Mouse (Mus musculus): ENCODE measurements around the gene Pnp. TPM values are rescaled to one million over a fixed set of nuclear protein-coding genes. Genes with fewer than 3 reads are reported as not detected.
A peak's percentile ranks its signal among the peaks of the same experiment; 100 is the strongest.
"Not testable (repeated sequence)": the region's sequence is repeated elsewhere in the genome, so short reads cannot be mapped to it uniquely, and the experiment has no call there.

Gene Pnp
- polyA plus RNA-seq, 1 experiment, result 25.1 TPM

DNA sequence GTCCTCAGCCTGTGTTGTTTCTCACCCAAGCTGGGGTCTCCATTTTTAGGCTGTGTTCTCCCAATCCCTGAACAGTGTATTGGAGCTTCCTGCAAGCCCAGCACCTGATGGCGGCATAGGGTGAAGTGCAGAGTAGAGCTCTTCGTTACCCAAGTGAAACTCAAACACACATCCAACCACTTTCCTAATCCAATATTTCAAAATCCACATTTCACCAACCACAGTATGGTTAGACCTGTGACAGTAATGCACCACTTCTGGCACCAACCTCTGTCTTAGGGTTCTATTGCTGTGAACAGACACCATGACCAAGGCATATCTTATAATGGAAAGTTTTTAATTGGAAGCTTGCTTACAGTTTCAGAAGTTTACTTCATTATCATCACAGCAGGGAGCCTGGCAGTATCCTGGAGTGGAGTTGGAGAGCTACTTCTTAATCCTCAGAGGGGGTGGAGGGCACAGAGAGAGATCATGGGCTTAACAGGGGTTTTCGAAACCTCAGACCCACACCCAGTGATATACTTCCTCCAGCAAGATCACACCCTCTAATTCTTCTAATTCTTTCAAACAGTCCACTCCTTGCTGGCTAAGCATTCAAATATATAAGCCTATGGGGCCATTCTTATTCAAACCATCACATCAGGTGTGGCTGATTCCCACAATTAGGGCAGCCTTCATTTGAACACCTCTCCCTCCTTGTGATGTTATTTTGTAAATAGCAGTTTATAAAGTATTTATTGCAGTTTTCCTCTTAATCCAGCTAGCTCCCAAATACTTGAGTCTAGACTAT is 7.4 kb downstream of the Pnp start:
- 93% methylated on average over 3 of the region's 3 CpGs for WGBS
- TF ChIP-seq POLR2A (IDR thresholded peaks at IDR 0.05; ENCODE audit: borderline replicate concordance, insufficient read depth, low read length), result no peak
- TF ChIP-seq CTCF (IDR thresholded peaks at IDR 0.05; ENCODE audit: borderline replicate concordance, insufficient read depth, low read depth, low read length), result no peak
- no peak for DNase-seq
- Histone ChIP-seq H3K4me3 (replicated peaks; ENCODE audit: insufficient read depth, low read depth, low read length) (no peak overlapping the region), H3K27ac (ENCODE audit: insufficient read depth, low read length) (no peak overlapping the region), H3K27me3 (ENCODE audit: control insufficient read depth, insufficient read depth, low read length) (no peaks in the 10 kb centered on the region), H3K4me1 (ENCODE audit: control insufficient read depth, insufficient read depth, low read length) (no peaks in the 10 kb centered on the region)

DNA sequence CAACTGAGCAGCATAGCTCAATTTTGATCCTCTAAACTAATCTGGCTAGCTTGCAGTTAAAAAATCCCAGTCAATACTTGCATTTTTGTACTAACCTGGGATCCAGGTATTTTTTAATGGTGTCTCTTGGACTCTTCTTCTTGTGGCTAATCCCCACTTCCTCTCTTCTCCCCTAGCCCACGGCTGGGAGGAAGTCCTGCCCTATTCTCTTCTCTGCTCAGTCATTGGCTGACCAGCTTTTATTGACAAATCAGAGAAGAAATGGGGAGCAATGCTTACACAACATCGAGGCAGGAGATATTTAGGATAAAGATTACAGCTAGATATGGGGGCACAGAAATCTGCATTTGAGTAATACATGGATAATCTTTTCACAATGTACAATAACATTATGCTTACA is 8.1 kb downstream of the Pnp start:
- TF ChIP-seq CTCF (IDR thresholded peaks at IDR 0.05; ENCODE audit: borderline replicate concordance, insufficient read depth, low read depth, low read length) (no peak), POLR2A (IDR thresholded peaks at IDR 0.05; ENCODE audit: borderline replicate concordance, insufficient read depth, low read length) (no peak)
- Histone ChIP-seq H3K27ac (ENCODE audit: insufficient read depth, low read length) (no peak overlapping the region), H3K4me1 (ENCODE audit: control insufficient read depth, insufficient read depth, low read length) (no peaks in the 10 kb centered on the region), H3K27me3 (ENCODE audit: control insufficient read depth, insufficient read depth, low read length) (no peaks in the 10 kb centered on the region), H3K4me3 (replicated peaks; ENCODE audit: insufficient read depth, low read depth, low read length) (no peak overlapping the region)
- no peak for DNase-seq
- 40% methylated on average over 2 of the region's 2 CpGs for WGBS

DNA sequence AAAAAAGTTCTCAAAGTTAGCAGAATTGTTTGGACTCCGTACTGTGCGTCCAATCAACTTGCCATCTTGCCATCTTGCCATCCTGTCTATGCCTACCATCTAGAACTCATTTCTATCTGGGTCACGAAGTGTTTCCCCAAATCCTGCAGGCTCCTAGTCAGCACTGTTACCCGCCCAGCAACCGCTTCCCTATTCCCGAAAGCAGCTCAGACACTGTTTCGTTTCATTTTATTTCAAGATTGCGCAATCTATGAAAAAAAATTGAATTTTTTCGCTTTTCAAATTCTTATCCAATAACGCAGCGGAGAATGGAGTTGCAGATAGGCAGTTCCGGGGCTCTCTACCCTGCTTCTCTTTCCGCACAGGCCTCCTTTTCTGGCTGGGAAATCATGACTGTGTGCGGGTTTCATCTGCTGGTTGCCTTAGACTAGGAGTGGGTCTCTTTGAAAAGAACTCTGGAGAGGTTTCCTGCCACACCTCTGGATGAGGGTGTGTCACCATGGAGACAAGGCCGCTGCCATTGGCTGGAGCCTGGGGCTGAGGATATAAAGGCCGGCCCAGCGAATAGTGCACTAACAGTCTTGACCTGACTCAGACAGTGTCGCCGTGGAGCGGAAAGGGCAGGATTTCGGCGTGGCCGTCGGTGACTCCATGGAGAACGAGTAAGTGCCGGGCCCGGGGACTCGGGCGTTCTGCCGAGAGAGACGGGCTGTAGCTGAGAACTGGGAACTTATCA is 13.2 kb downstream of the Pnp start, which contains the start of gene Gm49342:
TSS of gene Gm49342 (plus strand) at position 586 of the 736 bp plus-strand sequence.
- Histone ChIP-seq H3K27ac (ENCODE audit: insufficient read depth, low read length) (peak within 1 kb of the TSS; percentile 51; the same call in 1 of the 2 replicates), H3K27me3 (ENCODE audit: control insufficient read depth, insufficient read depth, low read length) (no peaks in the 10 kb centered on the region), H3K4me1 (ENCODE audit: control insufficient read depth, insufficient read depth, low read length) (no peaks in the 10 kb centered on the region), H3K4me3 (replicated peaks; ENCODE audit: insufficient read depth, low read depth, low read length) (peak within 1 kb of the TSS; percentile 45)
- 13% methylated on average over 31 of the region's 31 CpGs for WGBS
- TF ChIP-seq POLR2A (IDR thresholded peaks at IDR 0.05; ENCODE audit: borderline replicate concordance, insufficient read depth, low read length), result peak; percentile 98
- TF ChIP-seq CTCF (IDR thresholded peaks at IDR 0.05; ENCODE audit: borderline replicate concordance, insufficient read depth, low read depth, low read length), result 0 out of 2 replicates have a peak, but pooled peaks have one; percentile 19
- peak; percentile 92 to 96 for DNase-seq

DNA sequence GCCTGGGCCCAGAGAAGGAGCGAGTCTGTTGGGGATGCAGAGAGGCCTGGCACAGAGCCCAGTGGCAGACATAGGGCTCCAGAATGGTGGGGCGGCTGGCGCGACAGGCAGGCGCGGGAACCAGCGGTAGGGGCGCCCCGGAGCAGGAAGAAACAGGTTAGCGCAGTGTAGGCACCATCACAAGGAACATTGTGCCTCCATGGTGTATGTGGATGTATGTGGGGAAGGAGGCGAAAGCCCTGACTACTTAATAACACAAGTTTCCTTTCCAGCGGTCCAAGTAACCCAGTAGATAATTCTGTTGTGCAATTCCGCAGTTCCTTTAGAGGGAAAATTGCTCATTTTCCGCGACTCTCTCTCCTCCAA is 13.8 kb downstream of the Pnp start:
- DNase-seq; H3K27me3 ChIP-seq (ENCODE audit: control insufficient read depth, insufficient read depth, low read length); H3K4me1 ChIP-seq (ENCODE audit: control insufficient read depth, insufficient read depth, low read length): not testable (repeated sequence)
- Histone ChIP-seq H3K27ac (ENCODE audit: insufficient read depth, low read length) (peak overlapping the region; percentile 51; the same call in 1 of the 2 replicates), H3K4me3 (replicated peaks; ENCODE audit: insufficient read depth, low read depth, low read length) (peak overlapping the region; percentile 45)
- WGBS, result under 1% methylated on average over 15 of the region's 15 CpGs

DNA sequence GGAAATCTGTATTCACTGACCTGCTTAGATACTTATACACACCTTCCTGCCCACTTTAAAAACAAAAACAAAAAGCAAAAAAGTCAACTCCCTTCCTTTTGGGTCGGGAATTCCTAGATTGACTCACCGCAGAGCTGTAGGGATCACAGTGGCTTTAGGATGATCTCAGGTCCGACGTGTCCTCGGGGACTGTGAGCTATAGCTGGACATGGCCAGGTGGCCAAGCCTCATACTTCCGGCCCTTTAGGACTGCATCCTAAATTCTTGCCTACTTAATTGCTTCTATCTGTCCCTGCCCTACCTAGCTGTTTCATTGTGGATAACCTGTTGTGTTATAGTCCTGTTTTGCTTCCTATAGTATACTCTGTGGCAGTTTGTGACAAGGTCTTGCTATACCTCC is 14.2 kb downstream of the Pnp start:
- Histone ChIP-seq H3K27ac (ENCODE audit: insufficient read depth, low read length) (peak overlapping the region; percentile 51; the same call in 1 of the 2 replicates), H3K4me3 (replicated peaks; ENCODE audit: insufficient read depth, low read depth, low read length) (peak overlapping the region; percentile 30)
- peak in 1 of 2 experiments; percentile 6 for DNase-seq
- not testable (repeated sequence) for H3K4me1 ChIP-seq (ENCODE audit: control insufficient read depth, insufficient read depth, low read length); H3K27me3 ChIP-seq (ENCODE audit: control insufficient read depth, insufficient read depth, low read length)
- 1% methylated on average over 6 of the region's 6 CpGs for WGBS

DNA sequence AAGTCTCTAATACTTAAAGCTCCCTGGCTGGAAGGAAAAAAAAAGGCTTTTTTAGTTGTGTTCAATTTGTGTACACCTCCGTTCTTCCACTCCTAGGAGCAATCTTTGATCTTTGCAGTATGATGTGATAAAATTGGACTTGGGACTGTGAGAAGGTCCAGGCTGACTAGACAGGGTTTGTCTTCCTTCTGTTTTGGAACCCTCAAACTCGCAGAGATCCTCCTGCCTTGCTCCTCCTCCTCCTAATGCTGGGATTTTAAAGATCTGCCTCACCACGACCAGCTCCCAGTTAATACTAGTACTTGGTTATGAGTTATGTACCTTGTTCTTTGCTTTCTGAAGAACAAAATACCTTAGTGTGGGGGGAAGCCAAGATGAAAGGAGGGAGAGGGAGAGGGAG is 14.6 kb downstream of the Pnp start:
- H3K4me1 ChIP-seq (ENCODE audit: control insufficient read depth, insufficient read depth, low read length); H3K27ac ChIP-seq (ENCODE audit: insufficient read depth, low read length); H3K4me3 ChIP-seq (replicated peaks; ENCODE audit: insufficient read depth, low read depth, low read length); DNase-seq; H3K27me3 ChIP-seq (ENCODE audit: control insufficient read depth, insufficient read depth, low read length): not testable (repeated sequence)
- 22% methylated on average over 3 of the region's 3 CpGs for WGBS

DNA sequence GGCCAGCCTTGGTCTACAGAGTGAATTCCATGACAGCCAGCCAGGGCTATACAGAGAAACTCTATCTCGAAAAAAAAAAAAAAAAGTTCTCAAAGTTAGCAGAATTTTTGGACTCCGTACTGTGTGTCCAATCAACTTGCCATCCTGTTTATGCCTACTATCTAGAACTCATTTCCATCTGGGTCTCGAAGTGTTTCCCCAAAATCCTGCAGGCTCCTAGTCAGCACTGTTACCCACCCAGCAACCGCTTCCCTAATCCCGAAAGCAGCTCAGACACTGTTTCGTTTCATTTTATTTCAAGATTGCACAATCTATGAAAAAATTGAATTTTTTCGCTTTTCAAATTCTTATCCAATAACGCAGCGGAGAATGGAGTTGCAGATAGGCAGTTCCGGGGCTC is 24.6 kb downstream of the Pnp start:
- no peak for DNase-seq
- no peak for TF ChIP-seq POLR2A (IDR thresholded peaks at IDR 0.05; ENCODE audit: borderline replicate concordance, insufficient read depth, low read length)
- no peaks in the 10 kb centered on the region for H3K27me3 ChIP-seq (ENCODE audit: control insufficient read depth, insufficient read depth, low read length)
- H3K4me1 ChIP-seq (ENCODE audit: control insufficient read depth, insufficient read depth, low read length), result no peaks in the 10 kb centered on the region
- WGBS, result 91% methylated on average over 10 of the region's 10 CpGs
- H3K4me3 ChIP-seq (replicated peaks; ENCODE audit: insufficient read depth, low read depth, low read length), result no peak overlapping the region
- no peak overlapping the region for H3K27ac ChIP-seq (ENCODE audit: insufficient read depth, low read length)

DNA sequence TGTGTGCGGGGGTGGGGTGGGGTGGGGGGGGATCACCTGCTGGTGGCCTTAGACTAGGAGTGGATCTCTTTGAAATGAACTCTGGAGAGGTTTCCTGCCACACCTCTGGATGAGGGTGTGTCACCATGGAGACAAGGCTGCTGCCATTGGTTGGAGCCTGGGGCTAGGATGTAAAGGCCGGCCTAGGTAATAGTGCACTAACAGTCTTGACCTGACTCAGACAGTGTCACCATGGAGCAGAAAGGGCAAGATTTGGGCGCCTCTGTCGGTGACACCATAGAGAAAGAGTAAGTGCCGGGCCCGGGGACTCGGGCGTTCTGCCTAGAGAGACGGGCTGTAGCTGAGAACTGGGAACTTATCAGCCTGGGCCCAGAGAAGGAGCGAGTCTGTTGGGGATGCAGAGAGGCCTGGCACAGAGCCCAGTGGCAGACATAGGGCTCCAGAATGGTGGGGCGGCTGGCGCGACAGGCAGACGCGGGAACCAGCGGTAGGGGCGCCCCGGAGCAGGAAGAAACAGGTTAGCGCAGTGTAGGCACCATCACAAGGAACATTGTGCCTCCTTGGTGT is 25.1 kb downstream of the Pnp start, which contains the start of gene Pnp2:
TSS of gene Pnp2 (plus strand) at position 51 of the 567 bp plus-strand sequence.
- peak within 1 kb of the TSS; percentile 40 for H3K4me3 ChIP-seq (replicated peaks; ENCODE audit: insufficient read depth, low read depth, low read length)
- H3K4me1 ChIP-seq (ENCODE audit: control insufficient read depth, insufficient read depth, low read length); H3K27me3 ChIP-seq (ENCODE audit: control insufficient read depth, insufficient read depth, low read length); H3K27ac ChIP-seq (ENCODE audit: insufficient read depth, low read length): not testable (repeated sequence)
- 8% methylated on average over 19 of the region's 19 CpGs for WGBS
- peak; percentile 68 to 70 for DNase-seq

DNA sequence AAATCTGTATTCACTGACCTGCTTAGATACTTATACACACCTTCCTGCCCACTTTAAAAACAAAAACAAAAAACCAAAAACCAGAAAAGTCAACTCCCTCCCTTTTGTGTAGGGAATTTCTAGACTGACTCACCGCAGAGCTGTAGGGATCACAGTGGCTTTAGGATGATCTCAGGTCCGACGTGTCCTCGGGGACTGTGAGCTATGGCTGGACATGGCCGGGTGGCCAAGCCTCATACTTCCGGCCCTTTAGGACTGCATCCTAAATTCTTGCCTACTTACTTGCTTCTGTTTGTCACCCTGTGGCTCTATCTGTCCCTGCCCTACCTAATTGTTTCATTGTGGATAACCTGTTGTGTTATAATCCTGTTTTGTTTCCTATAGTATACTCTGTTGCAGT is 25.8 kb downstream of the Pnp start:
- WGBS, result 82% methylated on average over 6 of the region's 6 CpGs
- not testable (repeated sequence) for H3K27ac ChIP-seq (ENCODE audit: insufficient read depth, low read length)

DNA sequence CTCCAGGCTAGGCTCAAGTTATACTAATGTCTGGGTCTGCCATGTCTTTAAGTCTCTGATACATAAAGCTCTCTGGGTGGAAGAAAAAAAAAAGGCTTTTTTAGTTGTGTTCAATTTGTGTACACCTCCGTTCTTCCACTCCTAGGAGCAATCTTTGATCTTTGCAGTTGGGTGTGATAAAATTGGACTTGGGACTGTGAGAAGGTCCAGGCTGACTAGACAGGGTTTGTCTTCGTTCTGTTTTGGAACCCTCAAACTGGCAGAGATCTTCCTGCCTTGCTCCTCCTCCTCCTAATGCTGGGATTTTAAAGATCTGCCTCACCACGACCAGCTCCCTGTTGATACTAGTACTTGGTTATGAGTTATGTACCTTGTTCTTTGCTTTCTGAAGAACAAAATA is 26.3 kb downstream of the Pnp start:
- not testable (repeated sequence) for H3K4me3 ChIP-seq (replicated peaks; ENCODE audit: insufficient read depth, low read depth, low read length); H3K4me1 ChIP-seq (ENCODE audit: control insufficient read depth, insufficient read depth, low read length); DNase-seq; H3K27me3 ChIP-seq (ENCODE audit: control insufficient read depth, insufficient read depth, low read length); H3K27ac ChIP-seq (ENCODE audit: insufficient read depth, low read length)
- WGBS, result 77% methylated on average over 3 of the region's 3 CpGs

More for the DNA sequence above, 25.8 kb downstream of the Pnp start:
- H3K4me1 ChIP-seq (ENCODE audit: control insufficient read depth, insufficient read depth, low read length); H3K4me3 ChIP-seq (replicated peaks; ENCODE audit: insufficient read depth, low read depth, low read length); H3K27me3 ChIP-seq (ENCODE audit: control insufficient read depth, insufficient read depth, low read length); DNase-seq: not testable (repeated sequence)

DNA sequence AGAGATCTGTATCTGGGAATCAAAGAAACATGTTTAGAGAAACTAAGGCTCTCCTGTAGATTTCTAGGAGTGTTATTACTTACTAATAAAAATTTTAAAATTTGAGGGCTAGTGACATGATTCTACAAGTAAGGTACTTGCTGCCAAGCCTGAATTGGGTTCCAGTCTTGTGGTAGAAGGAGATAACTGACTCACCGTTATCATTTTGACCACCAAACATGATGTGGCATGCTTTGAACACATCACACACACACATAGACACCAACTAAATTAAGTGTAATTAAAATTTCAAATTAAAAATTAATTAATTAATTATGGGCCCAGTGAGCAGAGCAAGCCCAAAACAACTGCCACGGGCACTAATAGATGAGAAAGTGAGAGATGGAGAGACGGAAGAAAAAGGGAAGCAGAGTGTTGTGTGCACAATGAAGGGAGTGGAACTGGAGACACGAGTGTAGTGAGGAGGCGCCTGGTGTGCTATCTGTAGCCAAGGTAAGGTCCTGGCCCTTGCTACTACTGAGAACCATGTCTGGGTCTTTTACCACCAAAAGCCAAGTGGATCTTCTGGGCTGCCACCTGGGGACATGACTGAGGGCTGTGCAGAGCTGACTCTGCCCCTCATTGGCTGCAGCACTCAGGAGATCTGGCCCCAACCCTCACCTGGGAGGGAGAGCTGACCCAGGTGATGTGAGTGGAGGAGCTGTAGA is 27.6 kb downstream of the Pnp start:
- H3K27ac ChIP-seq (ENCODE audit: insufficient read depth, low read length); H3K4me1 ChIP-seq (ENCODE audit: control insufficient read depth, insufficient read depth, low read length); H3K27me3 ChIP-seq (ENCODE audit: control insufficient read depth, insufficient read depth, low read length); H3K4me3 ChIP-seq (replicated peaks; ENCODE audit: insufficient read depth, low read depth, low read length); DNase-seq: not testable (repeated sequence)
- WGBS, result 89% methylated on average over 5 of the region's 5 CpGs
